Mouse (Mus musculus) liver, embryonic 14.5 days (tissue): ENCODE results near the gene Acot7.

Experiments
- CTCF ChIP-seq: IDR thresholded peaks from 2 replicates; pipeline ENCODE4 v1.5.1; 2016; ENCODE audit warnings: antibody characterized with exemption, low read depth, control low read depth
- EP300 ChIP-seq: IDR thresholded peaks from 2 replicates; pipeline ENCODE4 v1.6.1; 2016; ENCODE audit warnings: antibody characterized with exemption, low read depth

DNA sequence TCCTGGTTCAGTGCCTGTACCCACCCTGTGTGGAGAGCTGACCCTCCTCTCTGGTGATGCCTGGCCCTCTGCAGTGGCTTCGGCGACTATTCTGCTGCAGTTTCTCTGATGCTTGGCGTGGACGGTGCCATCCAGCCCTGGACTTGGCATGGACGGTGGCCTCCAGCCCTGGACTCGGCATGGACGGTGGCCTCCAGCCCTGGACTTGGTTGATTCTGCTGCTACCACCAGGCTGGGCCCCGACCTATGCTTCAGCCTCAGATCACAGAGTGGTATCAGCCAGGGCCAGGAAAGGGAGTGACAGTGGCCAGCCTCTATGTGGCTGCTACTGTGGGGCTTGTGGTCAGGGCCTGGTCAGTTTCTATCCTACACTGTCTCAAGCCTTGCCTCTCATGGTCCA lies 66.0 kb downstream of the Acot7 start:
- TF ChIP-seq CTCF (no peak), EP300 (no peak)
